Mouse (Mus musculus) bone marrow macrophage, adult 2 months (primary cell): ENCODE measurements around the gene Gm17334.

Experiments
- CTCF ChIP-seq: IDR thresholded peaks from 2 replicates; pipeline ENCODE4 v1.5.1; 2012; ENCODE audit warnings: low read depth, mild to moderate bottlenecking, low read length, moderate library complexity
- POLR2A ChIP-seq: IDR thresholded peaks from 2 replicates; pipeline ENCODE4 v1.6.1; 2012; ENCODE audit warnings: mild to moderate bottlenecking, low read depth, low read length, borderline replicate concordance

GRCm38 (mm10) chr11:53768422-53769184, 4.4 kb downstream of the Gm17334 start:
- TF ChIP-seq CTCF (no peak), POLR2A (no peak)
